Mouse (Mus musculus): ENCODE measurements at regions not wholly inside any gene's neighbourhood (a gene's known extent, or its start where the extent isn't known, plus 50 kb on each side); places are given as distances from the start of the nearest gene placed in this dataset.

GRCm38 (mm10) chr16:20794721-20795120 lies 60.4 kb upstream of the Thpo start:
- DNase-seq, result no peak

All from spleen, adult 18-20 months (tissue).